Mouse (Mus musculus): ENCODE measurements around the gene Rasa2. TPM values are rescaled to one million over a fixed set of nuclear protein-coding genes. Genes with fewer than 3 reads are reported as not detected.

Rasa2 gene
- polyA plus RNA-seq, 1 experiment = 2.6 TPM

DNA sequence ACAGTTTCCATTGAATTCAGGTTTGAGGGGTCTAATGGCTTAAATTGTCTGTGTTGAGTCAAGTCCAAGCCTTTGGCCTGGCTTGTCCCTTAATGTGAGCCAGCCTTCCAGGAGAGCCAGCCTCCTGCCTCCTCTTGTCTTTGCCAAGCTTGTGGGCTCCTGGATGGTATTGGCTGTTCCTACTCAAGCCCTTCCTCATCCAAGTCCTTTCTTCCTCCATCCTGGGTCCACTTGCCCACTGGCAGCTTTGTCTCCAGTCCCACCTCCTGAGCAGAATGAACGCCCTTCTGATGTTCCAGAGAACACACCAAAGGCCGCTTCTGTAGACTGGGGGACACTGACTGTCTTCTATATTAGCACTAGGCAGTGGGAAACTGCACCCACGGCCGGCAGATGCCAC, 126.3 kb downstream of the Rasa2 start:
- Histone ChIP-seq H3K27ac (ENCODE audit: insufficient read depth, low read length) (no peak overlapping the region), H3K4me1 (ENCODE audit: control insufficient read depth, insufficient read depth, insufficient read length) (no peaks in the 10 kb centered on the region), H3K4me3 (ENCODE audit: extremely low read depth, insufficient read depth, insufficient read length) (no peak overlapping the region), H3K27me3 (ENCODE audit: control insufficient read depth, insufficient read depth, low read length) (no peaks in the 10 kb centered on the region), H3K36me3 (ENCODE audit: control insufficient read depth, insufficient read depth, low read length) (no peaks in the 10 kb centered on the region)
- TF ChIP-seq CTCF (IDR thresholded peaks at IDR 0.05; ENCODE audit: extremely low read depth, insufficient read depth, insufficient read length, insufficient replicate concordance) (no peak), POLR2A (IDR thresholded peaks at IDR 0.05; ENCODE audit: low read depth, low read length) (no peak)
- no peak for DNase-seq (ENCODE audit: low read depth in 1 of 2, low spot score in 2 of 2)
- WGBS = 87% methylated on average over 4 of the region's 4 CpGs

DNA sequence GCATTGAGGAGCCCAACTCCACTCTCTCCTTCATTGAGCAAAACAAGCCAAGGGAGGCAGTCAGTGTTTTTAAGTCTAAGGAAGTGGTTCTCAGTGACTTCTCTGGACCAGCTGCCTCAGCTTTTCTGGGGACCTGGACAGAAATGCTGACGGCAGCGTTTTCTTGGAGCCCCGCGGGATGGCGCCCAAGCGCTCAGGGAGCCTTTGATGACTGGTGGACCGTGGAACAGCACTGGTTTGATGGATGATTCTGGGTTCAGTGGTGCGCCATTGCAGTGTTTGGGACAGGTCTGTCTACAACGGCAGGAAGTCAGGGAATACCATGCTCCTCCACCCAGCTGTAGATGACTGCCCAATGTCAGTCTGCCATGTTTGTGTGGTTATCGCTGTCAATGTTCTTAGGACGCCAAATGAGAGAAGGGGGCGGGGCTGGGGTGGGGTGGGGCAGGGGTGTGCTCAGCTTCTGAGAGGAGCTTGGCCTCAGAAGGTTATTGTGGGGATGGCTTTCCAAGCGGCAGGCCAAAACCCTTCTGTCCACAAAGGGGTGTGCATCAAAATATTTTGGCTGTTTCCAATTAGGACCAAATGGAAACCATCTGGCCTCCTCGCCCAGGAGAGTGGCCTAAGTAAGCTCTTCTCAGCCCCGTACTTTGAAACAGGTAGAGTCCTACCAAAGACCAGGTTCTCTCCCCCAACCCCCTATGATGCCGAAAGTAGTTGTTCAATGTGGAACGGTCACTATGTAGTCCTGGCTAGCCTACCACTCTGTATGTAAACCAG, 127.1 kb downstream of the Rasa2 start:
- H3K4me1 ChIP-seq (ENCODE audit: control insufficient read depth, insufficient read depth, insufficient read length) = no peaks in the 10 kb centered on the region
- H3K4me3 ChIP-seq (ENCODE audit: extremely low read depth, insufficient read depth, insufficient read length) = no peak overlapping the region
- no peak overlapping the region for H3K27ac ChIP-seq (ENCODE audit: insufficient read depth, low read length)
- TF ChIP-seq CTCF (IDR thresholded peaks at IDR 0.05; ENCODE audit: extremely low read depth, insufficient read depth, insufficient read length, insufficient replicate concordance) (no peak), POLR2A (IDR thresholded peaks at IDR 0.05; ENCODE audit: low read depth, low read length) (no peak)
- no peaks in the 10 kb centered on the region for H3K36me3 ChIP-seq (ENCODE audit: control insufficient read depth, insufficient read depth, low read length)
- DNase-seq (ENCODE audit: low read depth in 1 of 2, low spot score in 2 of 2) = no peak
- WGBS = 91% methylated on average over 17 of the region's 17 CpGs
- no peaks in the 10 kb centered on the region for H3K27me3 ChIP-seq (ENCODE audit: control insufficient read depth, insufficient read depth, low read length)

DNA sequence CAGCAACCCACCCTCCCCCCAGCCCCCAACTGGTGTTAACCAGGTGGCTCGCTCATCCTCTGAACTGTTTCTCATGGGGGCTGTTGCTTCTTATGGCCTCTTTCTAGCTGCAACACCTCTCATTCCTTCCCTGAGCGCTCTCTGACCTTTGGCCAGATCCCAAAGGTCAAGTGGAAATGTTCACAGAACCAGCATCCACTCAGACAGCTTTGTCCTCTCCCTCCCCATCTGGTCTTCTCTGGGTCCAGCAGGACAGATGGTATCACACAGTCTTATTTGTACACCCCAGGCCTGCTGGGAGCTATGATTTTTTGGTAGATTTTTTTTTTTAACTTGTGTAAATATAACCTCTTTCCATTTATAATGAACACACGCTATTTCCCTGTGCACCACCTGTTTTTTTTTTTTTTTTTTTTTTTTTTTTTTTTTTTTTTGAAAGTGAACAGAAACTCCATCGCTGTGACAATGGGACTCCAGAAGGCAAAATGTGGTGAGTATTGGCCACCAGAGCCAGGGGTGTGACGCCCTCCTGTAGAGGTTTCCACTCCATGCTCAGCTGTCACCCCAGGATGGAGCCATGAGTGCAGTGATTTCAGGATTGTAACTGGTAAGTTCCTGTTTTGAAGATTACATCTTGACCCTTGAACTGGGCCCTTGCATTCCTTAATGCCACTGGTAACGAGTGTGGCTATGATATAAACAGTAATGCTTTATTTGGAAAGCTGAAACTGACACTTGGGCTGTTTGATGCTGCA, 128.4 kb downstream of the Rasa2 start:
- H3K4me1 ChIP-seq (ENCODE audit: control insufficient read depth, insufficient read depth, insufficient read length) = no peaks in the 10 kb centered on the region
- no peak for DNase-seq (ENCODE audit: low read depth in 1 of 2, low spot score in 2 of 2)
- H3K27me3 ChIP-seq (ENCODE audit: control insufficient read depth, insufficient read depth, low read length) = no peaks in the 10 kb centered on the region
- no peaks in the 10 kb centered on the region for H3K36me3 ChIP-seq (ENCODE audit: control insufficient read depth, insufficient read depth, low read length)
- TF ChIP-seq POLR2A (IDR thresholded peaks at IDR 0.05; ENCODE audit: low read depth, low read length) (no peak), CTCF (IDR thresholded peaks at IDR 0.05; ENCODE audit: extremely low read depth, insufficient read depth, insufficient read length, insufficient replicate concordance) (no peak)
- H3K4me3 ChIP-seq (ENCODE audit: extremely low read depth, insufficient read depth, insufficient read length) = no peak overlapping the region
- no peak overlapping the region for H3K27ac ChIP-seq (ENCODE audit: insufficient read depth, low read length)
- 81% methylated on average over 6 of the region's 6 CpGs for WGBS

DNA sequence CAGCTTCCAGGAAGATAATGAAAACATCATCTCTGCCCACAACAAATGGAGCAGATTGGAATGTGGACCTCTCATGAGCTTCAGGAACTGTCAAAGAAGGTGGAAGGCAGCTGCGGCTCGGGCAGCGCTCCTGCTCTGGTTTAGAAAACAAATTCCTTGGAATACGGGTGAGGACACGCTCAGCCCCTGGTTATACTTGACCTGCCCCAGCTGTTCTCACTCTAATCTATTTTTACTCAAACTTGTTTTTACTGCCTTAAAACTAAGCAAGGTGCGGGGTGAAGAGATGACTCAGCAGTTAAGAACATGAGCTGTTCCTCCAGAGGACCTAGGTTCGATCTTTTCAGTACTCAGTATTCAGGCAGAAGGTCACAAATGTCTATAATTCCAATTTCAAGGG, 130.2 kb downstream of the Rasa2 start:
- Histone ChIP-seq H3K4me3 (ENCODE audit: extremely low read depth, insufficient read depth, insufficient read length) (no peak overlapping the region), H3K36me3 (ENCODE audit: control insufficient read depth, insufficient read depth, low read length) (no peaks in the 10 kb centered on the region), H3K4me1 (ENCODE audit: control insufficient read depth, insufficient read depth, insufficient read length) (no peaks in the 10 kb centered on the region), H3K27ac (ENCODE audit: insufficient read depth, low read length) (no peak overlapping the region), H3K27me3 (ENCODE audit: control insufficient read depth, insufficient read depth, low read length) (no peaks in the 10 kb centered on the region)
- DNase-seq (ENCODE audit: low read depth in 1 of 2, low spot score in 2 of 2) = no peak
- TF ChIP-seq CTCF (IDR thresholded peaks at IDR 0.05; ENCODE audit: extremely low read depth, insufficient read depth, insufficient read length, insufficient replicate concordance) (no peak), POLR2A (IDR thresholded peaks at IDR 0.05; ENCODE audit: low read depth, low read length) (no peak)
- WGBS = 69% methylated on average over 7 of the region's 7 CpGs

DNA sequence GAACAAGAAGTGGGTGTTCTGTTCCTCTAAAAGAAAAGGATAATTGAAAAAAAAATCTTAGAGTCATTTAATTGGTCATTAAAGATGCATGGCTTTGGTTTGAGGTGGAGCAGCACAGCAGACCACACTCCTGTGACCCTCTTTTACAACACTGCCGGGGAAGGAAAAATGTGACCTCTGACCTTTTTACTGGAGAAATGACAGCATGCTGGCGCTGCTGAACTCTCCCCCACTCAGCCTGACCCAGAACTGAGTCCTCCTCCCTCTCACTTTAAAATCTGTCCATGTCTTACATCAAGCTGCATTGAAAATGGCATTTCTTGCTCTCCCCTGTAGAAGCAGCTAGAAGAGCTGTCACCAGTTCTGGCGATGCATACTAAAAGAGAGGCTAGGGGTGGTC, 138.2 kb downstream of the Rasa2 start:
- DNase-seq (ENCODE audit: low read depth in 1 of 2, low spot score in 2 of 2) = no peak
- Histone ChIP-seq H3K27me3 (ENCODE audit: control insufficient read depth, insufficient read depth, low read length) (no peaks in the 10 kb centered on the region), H3K4me1 (ENCODE audit: control insufficient read depth, insufficient read depth, insufficient read length) (no peaks in the 10 kb centered on the region), H3K4me3 (ENCODE audit: extremely low read depth, insufficient read depth, insufficient read length) (no peak overlapping the region), H3K27ac (ENCODE audit: insufficient read depth, low read length) (no peak overlapping the region), H3K36me3 (ENCODE audit: control insufficient read depth, insufficient read depth, low read length) (no peaks in the 10 kb centered on the region)
- WGBS = 79% methylated on average over 3 of the region's 3 CpGs
- TF ChIP-seq POLR2A (IDR thresholded peaks at IDR 0.05; ENCODE audit: low read depth, low read length) = no peak
- TF ChIP-seq CTCF (IDR thresholded peaks at IDR 0.05; ENCODE audit: extremely low read depth, insufficient read depth, insufficient read length, insufficient replicate concordance) = no peak

DNA sequence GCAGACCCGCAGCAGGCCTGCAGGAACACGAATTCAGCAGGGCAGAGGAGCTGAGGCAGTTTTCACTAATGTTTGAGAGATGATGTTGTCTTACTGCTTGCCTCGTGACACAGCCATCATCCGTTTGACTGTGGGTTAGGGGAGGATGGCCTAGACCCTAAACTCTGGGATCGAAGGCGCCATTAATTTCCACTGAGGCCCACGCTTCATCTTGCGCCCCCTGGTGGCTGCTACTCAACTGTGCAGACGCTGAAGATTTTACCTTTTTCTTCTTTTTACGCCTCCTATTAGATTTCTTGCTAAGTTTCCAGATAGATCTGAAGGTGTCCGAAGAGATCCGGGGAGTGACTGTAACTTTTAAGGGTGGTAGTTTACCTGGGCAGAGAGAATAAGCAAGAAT, 139.6 kb downstream of the Rasa2 start:
- H3K27me3 ChIP-seq (ENCODE audit: control insufficient read depth, insufficient read depth, low read length) = no peaks in the 10 kb centered on the region
- H3K36me3 ChIP-seq (ENCODE audit: control insufficient read depth, insufficient read depth, low read length) = no peaks in the 10 kb centered on the region
- TF ChIP-seq CTCF (IDR thresholded peaks at IDR 0.05; ENCODE audit: extremely low read depth, insufficient read depth, insufficient read length, insufficient replicate concordance) = peak; percentile 78; the same call in 1 of the 2 replicates
- no peak for TF ChIP-seq POLR2A (IDR thresholded peaks at IDR 0.05; ENCODE audit: low read depth, low read length)
- H3K27ac ChIP-seq (ENCODE audit: insufficient read depth, low read length) = no peak overlapping the region
- DNase-seq (ENCODE audit: low read depth in 1 of 2, low spot score in 2 of 2) = peak; percentile 18 to 27
- no peaks in the 10 kb centered on the region for H3K4me1 ChIP-seq (ENCODE audit: control insufficient read depth, insufficient read depth, insufficient read length)
- 40% methylated on average over 12 of the region's 12 CpGs for WGBS
- no peak overlapping the region for H3K4me3 ChIP-seq (ENCODE audit: extremely low read depth, insufficient read depth, insufficient read length)

Other genes with a start within 250 kb of the Rasa2 start
- gene Rnf7, start 152.9 kb downstream of the Rasa2 start, polyA plus RNA-seq (2012; rRNA removed) = 87.0 and 92.5 TPM in 2 replicates
- gene Gm28729, start 106.4 kb downstream of the Rasa2 start, polyA plus RNA-seq (2012; rRNA removed) = not detected in 2 replicates
- 5.9 and 7.5 TPM in 2 replicates for gene Zbtb38, start 121.2 kb upstream of the Rasa2 start, polyA plus RNA-seq (2012; rRNA removed)

Measured in spleen, adult 2 months (tissue).